Comparison of ENCODE assay signal across 9 mouse cellular contexts in genomic region chr13:77045375-77045774, GRCm38 (mm10).
DNase-seq lines count a peak whose midpoint lies in the region; ATAC-seq and TF ChIP-seq lines count a peak whose summit lies in the region.
"Had no signal": no experiment of that assay in that cellular context is flagged by ENCODE, and none has a peak within 500 bp of the region (broad histone marks: within the 10 kb centered on the region; RNA-seq: fewer than 3 reads in every experiment).

No protein-coding gene starts in this region.

- no peak overlapping the region for H3K27ac ChIP-seq in hindbrain, postnatal 0 days
- H3K27ac ChIP-seq: liver, embryonic 14.5 days had no signal

- no peaks in the 10 kb centered on the region for H3K9me3 ChIP-seq in hindbrain, postnatal 0 days (ENCODE audit: low read length)

- WGBS in hindbrain, postnatal 0 days: 52% methylated on average over 1 of the region's 1 CpGs

- H3K4me1 ChIP-seq in hindbrain, postnatal 0 days (ENCODE audit: insufficient read depth, low read length): no peaks in the 10 kb centered on the region

- peak; percentile 41 for DNase-seq in heart, adult 8-10 months (ENCODE audit: low spot score)
- DNase-seq in heart, postnatal 14 days: no peak
- peak; percentile 77 for DNase-seq in 3T3-L1 (ENCODE audit: low read depth, low spot score)
- peak; percentile 73 for DNase-seq in NIH3T3 (ENCODE audit: low read depth)
- DNase-seq in hindbrain, postnatal 0 days (ENCODE audit: low spot score): peak; percentile 70
- DNase-seq in left cerebral cortex, adult 11 months (ENCODE audit: low spot score): no peak
- no peak for DNase-seq in heart, postnatal 25 days (ENCODE audit: low spot score)

- H3K4me3 ChIP-seq in hindbrain, postnatal 0 days (ENCODE audit: low read length): no peak overlapping the region

- no peaks in the 10 kb centered on the region for H3K27me3 ChIP-seq in hindbrain, postnatal 0 days (ENCODE audit: insufficient read depth, low read length)

- TF ChIP-seq CTCF in hindbrain, postnatal 0 days (IDR thresholded peaks at IDR 0.05; ENCODE audit: low read depth): peak; percentile 50

- H3K36me3 ChIP-seq in hindbrain, postnatal 0 days (ENCODE audit: insufficient read depth, low read length): no peaks in the 10 kb centered on the region

- intact Hi-C loops in heart, postnatal 14 days (cut with DNase I): loop anchor here (2.0 to 10.0 kb wide), 3 partner anchors 167 to 1159 kb away; no protein-coding TSS in a partner anchor
- intact Hi-C loops in heart, postnatal 25 days (cut with DNase I): loop anchor here (10.0 kb wide), 2 partner anchors 169 to 1159 kb away; no protein-coding TSS in a partner anchor

- H3K4me2 ChIP-seq in hindbrain, postnatal 0 days (ENCODE audit: low read depth, low read length): no peak overlapping the region

- ATAC-seq in hindbrain, postnatal 0 days: peak; percentile 71
- no peak for ATAC-seq in inflammation-experienced regulatory T-cells, adult 6 months

- H3K9ac ChIP-seq in hindbrain, postnatal 0 days (replicated peaks; ENCODE audit: low read length): no peak overlapping the region
- H3K9ac ChIP-seq: liver, embryonic 14.5 days had no signal

Comparison
In these comparisons a context has a peak if more than half of its experiments do, and no peak if none do; other contexts are left out.
1. DNase-seq: peak in heart, adult 8-10 months (single experiment), 3T3-L1 (single experiment), NIH3T3 (single experiment) and hindbrain, postnatal 0 days (single experiment); none in heart, postnatal 14 days (0 of 2), left cerebral cortex, adult 11 months (single experiment) and heart, postnatal 25 days (single experiment).